Mouse (Mus musculus) embryonic facial prominence, embryonic 13.5 days (tissue): ENCODE measurements around the gene Gm867. TPM values are rescaled to one million over a fixed set of nuclear protein-coding genes. Genes with fewer than 3 reads are reported as not detected.

Experiments
- ATAC-seq: fragments of 200-750 bp; cut with Nextera tagmentation; 2 replicates; pipeline ENCODE4 v1.8.0; 2017; ENCODE audit warnings: low read depth; ENCODE audit not compliant: insufficient number of reproducible peaks, insufficient read depth, low FRiP score, low TSS enrichment
- H3K27ac ChIP-seq: fragments of 300-500 bp; sonication (generic); 2 replicates; pipeline ENCODE4 v1.5.1; 2015; ENCODE audit warnings: moderate library complexity, mild to moderate bottlenecking, inconsistent platforms
- H3K27me3 ChIP-seq: fragments of 300-500 bp; sonication (generic); 2 replicates; pipeline ENCODE4 v1.6.1; 2015; ENCODE audit warnings: mild to moderate bottlenecking, inconsistent platforms
- H3K36me3 ChIP-seq: fragments of 300-500 bp; sonication (generic); 2 replicates; pipeline ENCODE4 v1.6.1; 2015; ENCODE audit warnings: mild to moderate bottlenecking, inconsistent platforms
- H3K4me1 ChIP-seq: fragments of 300-500 bp; sonication (generic); 2 replicates; pipeline ENCODE4 v1.6.1; 2015; ENCODE audit warnings: inconsistent platforms
- H3K4me2 ChIP-seq: fragments of 300-500 bp; sonication (generic); 2 replicates; pipeline ENCODE4 v1.6.1; 2015; ENCODE audit warnings: moderate library complexity, mild to moderate bottlenecking, inconsistent platforms
- H3K4me3 ChIP-seq: fragments of 300-500 bp; sonication (generic); 2 replicates; pipeline ENCODE4 v1.5.1; 2015; ENCODE audit warnings: mild to moderate bottlenecking, inconsistent platforms
- H3K9ac ChIP-seq: fragments of 300-500 bp; sonication (generic); 2 replicates; pipeline ENCODE4 v1.6.1; 2015; ENCODE audit warnings: mild to moderate bottlenecking, inconsistent platforms
- H3K9me3 ChIP-seq: fragments of 300-500 bp; sonication (generic); 2 replicates; pipeline ENCODE4 v1.6.1; 2016; ENCODE audit warnings: inconsistent platforms
- WGBS: fragments of 180-500 bp; shearing (Covaris S2); methylation state at CpG from one replicate; pipeline ENCODE4 v1.1.7; 2015; ENCODE audit warnings: mixed read lengths; 5-methylcytosine and 5-hydroxymethylcytosine counted together
- polyA plus RNA-seq: library from polyadenylated mRNA; unstranded; fragments of >200 nt; fragmentation: Nextera tagmentation; extraction: Ambion mirVana; gene quantifications from 2 replicates; pipeline ENCODE4 v1.2.1, GENCODE M21; 2015

Gene Gm867
- 0.61 TPM in 1 of 2 replicates, not detected in the other for polyA plus RNA-seq

GRCm38 (mm10) chr10:75940520-75940919, at the start of gene Gm867:
Gm867 (minus strand) TSS chr10:75940672.
- Histone ChIP-seq H3K27ac (no peak within 1 kb of the TSS), H3K4me3 (no peak within 1 kb of the TSS), H3K4me2 (no peak within 1 kb of the TSS), H3K27me3 (peaks cover 28% of the 10 kb centered on the region), H3K4me1 (peaks cover 8% of the 10 kb centered on the region), H3K9me3 (no peaks in the 10 kb centered on the region), H3K9ac (no peak within 1 kb of the TSS), H3K36me3 (no peaks in the 10 kb centered on the region)
- no peak for ATAC-seq
- WGBS: 85% methylated on average over 5 of the region's 5 CpGs

GRCm38 (mm10) chr10:75979432-75979831, 39.0 kb upstream of the Gm867 start:
- no peak overlapping the region for H3K9ac ChIP-seq
- H3K4me1 ChIP-seq: no peaks in the 10 kb centered on the region
- H3K9me3 ChIP-seq: no peaks in the 10 kb centered on the region
- no peak for ATAC-seq
- no peaks in the 10 kb centered on the region for H3K36me3 ChIP-seq
- H3K27ac ChIP-seq: no peak overlapping the region
- no peak overlapping the region for H3K4me2 ChIP-seq
- H3K4me3 ChIP-seq: no peak overlapping the region
- no peaks in the 10 kb centered on the region for H3K27me3 ChIP-seq
- 91% methylated on average over 3 of the region's 3 CpGs for WGBS

GRCm38 (mm10) chr10:75978835-75979157, 38.3 kb upstream of the Gm867 start:
- H3K27me3 ChIP-seq: no peaks in the 10 kb centered on the region
- H3K4me2 ChIP-seq: no peak overlapping the region
- ATAC-seq: no peak
- 90% methylated on average over 5 of the region's 5 CpGs for WGBS
- H3K4me1 ChIP-seq: no peaks in the 10 kb centered on the region
- H3K9ac ChIP-seq: no peak overlapping the region
- no peak overlapping the region for H3K27ac ChIP-seq
- H3K9me3 ChIP-seq: no peaks in the 10 kb centered on the region
- H3K4me3 ChIP-seq: no peak overlapping the region
- H3K36me3 ChIP-seq: no peaks in the 10 kb centered on the region

- Histone ChIP-seq H3K36me3 (no peaks in the 10 kb centered on the region), H3K27me3 (no peaks in the 10 kb centered on the region), H3K9ac (no peak overlapping the region), H3K4me3 (no peak overlapping the region), H3K4me2 (no peak overlapping the region), H3K9me3 (no peaks in the 10 kb centered on the region), H3K4me1 (no peaks in the 10 kb centered on the region), H3K27ac (no peak overlapping the region)
- 46% methylated on average over 10 of the region's 10 CpGs for WGBS
- ATAC-seq: no peak
Observed at GRCm38 (mm10) chr10:75978119-75978834, 37.8 kb upstream of the Gm867 start.

- no peak for ATAC-seq
- Histone ChIP-seq H3K9me3 (no peaks in the 10 kb centered on the region), H3K27ac (no peak overlapping the region), H3K4me3 (no peak overlapping the region), H3K9ac (no peak overlapping the region), H3K27me3 (no peaks in the 10 kb centered on the region), H3K4me2 (no peak overlapping the region), H3K36me3 (no peaks in the 10 kb centered on the region), H3K4me1 (no peaks in the 10 kb centered on the region)
- WGBS: 74% methylated on average over 5 of the region's 5 CpGs
Observed at GRCm38 (mm10) chr10:75975216-75975615, 34.7 kb upstream of the Gm867 start.

GRCm38 (mm10) chr10:75973846-75974245, 33.4 kb upstream of the Gm867 start:
- H3K9ac ChIP-seq: no peak overlapping the region
- H3K4me1 ChIP-seq: no peaks in the 10 kb centered on the region
- no peak overlapping the region for H3K27ac ChIP-seq
- no peak overlapping the region for H3K4me2 ChIP-seq
- ATAC-seq: no peak
- H3K27me3 ChIP-seq: no peaks in the 10 kb centered on the region
- no peaks in the 10 kb centered on the region for H3K36me3 ChIP-seq
- H3K9me3 ChIP-seq: no peaks in the 10 kb centered on the region
- H3K4me3 ChIP-seq: no peak overlapping the region
- 86% methylated on average over 10 of the region's 10 CpGs for WGBS

GRCm38 (mm10) chr10:75954381-75954811, 13.9 kb upstream of the Gm867 start, which contains the start of gene Gm5134:
Gm5134 (plus strand) TSS chr10:75954514.
- no peak for ATAC-seq
- no peak within 1 kb of the TSS for H3K27ac ChIP-seq
- WGBS: 26% methylated on average over 20 of the region's 20 CpGs
- H3K27me3 ChIP-seq: 0 out of 2 replicates have a peak, but pooled peaks cover 14% of the 10 kb centered on the region
- H3K9me3 ChIP-seq: no peaks in the 10 kb centered on the region
- H3K4me3 ChIP-seq: peak within 1 kb of the TSS; percentile 26
- H3K9ac ChIP-seq: no peak within 1 kb of the TSS
- H3K4me1 ChIP-seq: peaks cover 9% of the 10 kb centered on the region
- peak within 1 kb of the TSS; percentile 49 for H3K4me2 ChIP-seq
- no peaks in the 10 kb centered on the region for H3K36me3 ChIP-seq

GRCm38 (mm10) chr10:75951424-75952050, 11.1 kb upstream of the Gm867 start:
- no peak for ATAC-seq
- Histone ChIP-seq H3K4me3 (peak overlapping the region; percentile 48), H3K36me3 (no peaks in the 10 kb centered on the region), H3K4me2 (peak overlapping the region; percentile 93), H3K9ac (peak overlapping the region; percentile 73), H3K27me3 (0 out of 2 replicates have a peak, but pooled peaks cover 14% of the 10 kb centered on the region), H3K27ac (no peak overlapping the region), H3K9me3 (no peaks in the 10 kb centered on the region), H3K4me1 (peaks cover 9% of the 10 kb centered on the region)
- 4% methylated on average over 13 of the region's 13 CpGs for WGBS

- WGBS: 2% methylated on average over 23 of the region's 23 CpGs
- 0 out of 2 replicates have a peak, but pooled peaks have one; percentile 45 for ATAC-seq
Observed at GRCm38 (mm10) chr10:75950791-75951210, 10.3 kb upstream of the Gm867 start.

GRCm38 (mm10) chr10:75949053-75950045, 8.9 kb upstream of the Gm867 start:
- H3K9me3 ChIP-seq: no peaks in the 10 kb centered on the region
- no peak overlapping the region for H3K27ac ChIP-seq
- H3K27me3 ChIP-seq: 0 out of 2 replicates have a peak, but pooled peaks cover 10% of the 10 kb centered on the region
- H3K4me2 ChIP-seq: no peak overlapping the region
- no peak overlapping the region for H3K4me3 ChIP-seq
- ATAC-seq: no peak
- no peaks in the 10 kb centered on the region for H3K36me3 ChIP-seq
- 75% methylated on average over 22 of the region's 22 CpGs for WGBS
- H3K4me1 ChIP-seq: peaks cover 9% of the 10 kb centered on the region
- 0 out of 2 replicates have a peak overlapping the region, but pooled peaks have one; percentile 73 for H3K9ac ChIP-seq

More at GRCm38 (mm10) chr10:75950791-75951210, 10.3 kb upstream of the Gm867 start:
- H3K9me3 ChIP-seq: no peaks in the 10 kb centered on the region
- H3K27ac ChIP-seq: no peak overlapping the region
- H3K9ac ChIP-seq: peak overlapping the region; percentile 73
- peaks cover 9% of the 10 kb centered on the region for H3K4me1 ChIP-seq
- 0 out of 2 replicates have a peak, but pooled peaks cover 14% of the 10 kb centered on the region for H3K27me3 ChIP-seq
- peak overlapping the region; percentile 93 for H3K4me2 ChIP-seq
- H3K36me3 ChIP-seq: no peaks in the 10 kb centered on the region
- peak overlapping the region; percentile 48 for H3K4me3 ChIP-seq

GRCm38 (mm10) chr10:75948079-75948478, 7.6 kb upstream of the Gm867 start:
- no peak overlapping the region for H3K4me2 ChIP-seq
- no peak for ATAC-seq
- H3K4me1 ChIP-seq: peaks cover 9% of the 10 kb centered on the region
- H3K9ac ChIP-seq: no peak overlapping the region
- H3K27ac ChIP-seq: no peak overlapping the region
- no peak overlapping the region for H3K4me3 ChIP-seq
- no peaks in the 10 kb centered on the region for H3K9me3 ChIP-seq
- no peaks in the 10 kb centered on the region for H3K36me3 ChIP-seq
- H3K27me3 ChIP-seq: no peaks in the 10 kb centered on the region
- WGBS: 79% methylated on average over 5 of the region's 5 CpGs
